Mouse (Mus musculus) liver (tissue): Measurements from ENCODE around the gene Ssmem1.

Experiments
- DNase-seq: peaks from one replicate; pipeline ENCODE4 v3.0.0-alpha.2; 2020; ENCODE audit warnings: mixed read lengths

Gene Ssmem1

DNA sequence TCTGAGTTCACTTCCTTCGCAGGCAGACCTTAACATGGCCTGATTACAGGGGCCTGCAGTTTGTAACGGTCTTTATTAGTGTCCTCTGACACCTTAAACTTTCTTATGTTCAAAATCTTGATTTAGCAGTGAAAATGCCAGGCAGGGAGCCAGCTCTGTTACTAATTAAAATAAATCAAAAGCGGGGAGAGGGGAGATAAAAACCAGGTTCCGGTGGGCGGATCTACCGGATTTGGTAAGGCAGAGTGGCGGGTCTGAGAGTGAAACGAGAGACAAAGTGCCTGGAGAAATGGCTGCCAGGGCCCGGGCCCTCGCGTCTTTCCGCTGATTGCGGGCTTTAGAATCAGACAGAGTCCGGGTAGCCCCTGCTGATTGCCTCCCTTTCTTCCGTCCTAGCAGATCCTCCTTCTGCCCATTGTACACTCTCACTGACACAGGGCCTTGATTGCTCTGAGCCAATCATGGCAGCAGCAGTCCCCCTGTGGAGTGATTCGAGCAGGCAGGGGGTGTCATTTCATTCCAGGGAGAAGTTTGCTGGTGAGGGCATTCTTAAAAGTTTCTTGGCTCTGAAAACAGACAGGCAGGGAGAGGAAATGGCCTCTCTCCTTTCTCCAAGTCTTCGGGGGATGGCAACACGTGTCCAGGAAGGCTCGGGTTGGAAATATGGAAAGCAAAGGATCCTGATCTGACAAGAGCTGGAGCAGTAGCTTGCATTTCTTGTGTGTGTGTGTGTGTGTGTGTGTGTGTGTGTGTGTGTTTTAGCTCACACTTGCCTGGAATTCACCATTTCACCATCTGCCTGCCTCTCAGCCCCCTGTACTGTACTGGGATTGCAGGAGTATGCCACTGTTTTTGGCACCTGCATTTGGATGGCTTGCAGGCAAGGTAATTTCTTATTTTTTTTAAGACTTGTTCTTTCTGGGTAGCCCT lies 17.2 kb downstream of the Ssmem1 start:
- DNase-seq: peak; percentile 24

GRCm38 (mm10) chr6:30528800-30529199 lies 19.2 kb downstream of the Ssmem1 start:
- DNase-seq: no peak

- DNase-seq: peak; percentile 50
These were observed 25.7 kb downstream of the Ssmem1 start for GRCm38 (mm10) chr6:30535340-30535739.

DNA sequence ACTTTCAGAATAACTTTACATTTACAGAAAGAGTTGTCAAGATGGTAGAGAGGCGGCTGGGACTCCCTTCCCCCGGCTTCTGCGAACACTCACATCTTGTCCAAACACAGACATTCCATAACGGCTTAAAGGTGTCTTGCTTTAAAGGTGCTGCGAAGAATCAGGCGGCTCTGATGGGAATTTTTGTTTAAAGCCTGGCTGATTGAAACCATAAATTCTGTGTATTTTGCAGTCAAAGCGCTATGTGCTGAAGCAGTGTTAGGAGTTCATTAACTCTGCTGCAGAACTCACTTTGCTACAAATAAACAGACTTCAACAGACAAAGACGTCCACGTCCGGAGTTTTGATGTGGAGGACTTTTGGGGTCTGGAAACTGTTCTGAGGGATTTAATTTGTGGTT lies 28.6 kb downstream of the Ssmem1 start:
- no peak for DNase-seq

GRCm38 (mm10) chr6:30538800-30539199 lies 29.2 kb downstream of the Ssmem1 start:
- no peak for DNase-seq

DNA sequence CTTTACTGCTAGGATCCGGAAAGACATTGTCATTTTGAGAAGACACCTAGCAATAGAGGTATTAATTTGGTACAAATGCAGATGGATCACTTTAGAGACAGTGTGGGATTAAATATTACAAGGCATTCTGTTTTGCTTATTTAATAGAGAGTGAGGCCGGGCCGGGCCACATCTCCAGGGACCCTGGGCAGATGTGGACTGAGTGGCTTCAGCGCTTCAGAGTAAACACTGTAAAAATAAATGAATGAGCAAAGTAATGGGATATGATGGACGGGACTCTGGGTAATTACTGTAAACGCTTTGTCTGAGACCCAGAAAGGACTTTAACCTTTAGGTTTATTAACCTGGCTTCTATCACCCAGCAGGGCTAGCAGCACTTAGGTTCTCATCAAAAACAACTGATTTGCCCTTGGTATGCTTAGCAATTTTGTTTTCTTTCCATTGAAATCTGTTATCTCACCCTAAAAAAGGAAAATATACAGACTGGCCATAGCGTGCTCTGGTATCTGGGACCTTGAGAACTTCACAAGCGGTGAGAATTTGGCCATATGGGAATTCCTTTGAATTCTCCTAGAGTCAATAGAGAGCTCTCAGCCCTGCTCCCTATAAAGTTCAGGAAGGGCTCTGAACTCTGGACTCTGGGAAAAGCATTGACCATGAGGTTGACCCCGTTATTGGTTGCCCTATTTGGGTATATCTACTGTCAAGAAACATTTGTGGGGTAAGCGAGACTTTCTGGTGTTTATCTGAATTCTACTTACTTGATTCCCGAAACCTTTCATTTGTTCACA lies 31.6 kb downstream of the Ssmem1 start, which contains the start of gene Cpa2:
TSS of gene Cpa2 (plus strand) at position 574 of the 791 bp plus-strand sequence.
- no peak for DNase-seq

DNA sequence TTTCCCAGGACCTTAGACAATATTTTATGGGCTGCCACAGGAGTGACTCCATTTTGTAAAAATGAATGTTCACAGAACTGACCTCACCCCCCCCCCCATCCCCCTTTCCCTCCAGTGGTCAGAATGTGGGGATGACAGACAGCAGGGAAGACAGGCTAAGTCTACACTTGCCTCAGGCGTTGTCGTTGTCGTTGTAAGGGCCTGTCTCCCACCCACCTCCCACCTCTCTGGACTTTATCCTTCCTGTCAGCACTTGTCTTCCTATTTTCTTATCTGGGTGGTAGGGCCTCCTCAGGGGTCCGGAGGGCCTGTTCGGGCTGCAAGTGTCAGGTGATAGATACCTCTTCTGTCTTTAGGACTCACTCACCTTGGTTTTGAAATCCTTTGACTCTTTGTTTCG lies 32.6 kb downstream of the Ssmem1 start:
- no peak for DNase-seq

DNA sequence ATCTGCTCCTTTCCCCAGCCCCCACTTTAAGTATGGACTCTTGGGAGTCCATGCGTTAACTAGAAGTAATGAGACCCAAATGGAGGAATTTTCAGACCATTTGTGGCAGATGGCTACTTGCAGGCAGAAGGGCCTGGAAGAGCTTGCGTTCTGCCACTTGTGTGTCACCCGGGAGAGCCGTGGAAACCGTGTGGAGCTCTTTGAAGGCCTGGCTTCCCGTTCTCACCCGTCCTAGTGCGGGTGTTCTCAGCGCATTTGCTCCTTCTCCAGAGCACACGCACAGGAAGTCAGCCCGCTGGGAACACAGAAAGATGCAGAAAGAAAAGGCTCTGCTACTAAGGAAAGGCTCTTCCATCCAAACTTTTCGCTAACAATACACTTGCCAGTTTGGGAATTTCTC lies 33.4 kb downstream of the Ssmem1 start:
- DNase-seq: no peak

GRCm38 (mm10) chr6:30543851-30544250 lies 34.2 kb downstream of the Ssmem1 start:
- DNase-seq: no peak

DNA sequence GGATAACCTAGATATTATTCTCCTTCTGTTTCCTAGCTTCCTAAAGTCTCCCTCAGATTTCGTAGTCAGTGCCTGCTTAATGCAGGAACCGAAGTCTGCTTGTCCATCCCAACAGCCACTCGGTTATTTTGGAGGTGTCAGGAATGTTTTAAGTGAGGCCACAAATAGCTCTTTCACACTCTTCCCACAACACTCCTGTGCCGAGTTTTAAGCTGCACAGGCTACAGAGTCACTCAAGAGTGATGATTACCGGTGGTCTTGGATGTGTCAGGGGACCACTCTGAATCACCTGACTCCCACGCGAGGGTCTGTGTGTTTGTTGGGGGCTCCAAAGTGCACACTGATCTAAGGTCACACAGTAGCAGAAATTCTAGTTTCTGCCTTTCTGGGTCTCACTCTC lies 36.0 kb downstream of the Ssmem1 start:
- DNase-seq: no peak

GRCm38 (mm10) chr6:30546571-30547273 lies 37.1 kb downstream of the Ssmem1 start:
- DNase-seq: no peak

DNA sequence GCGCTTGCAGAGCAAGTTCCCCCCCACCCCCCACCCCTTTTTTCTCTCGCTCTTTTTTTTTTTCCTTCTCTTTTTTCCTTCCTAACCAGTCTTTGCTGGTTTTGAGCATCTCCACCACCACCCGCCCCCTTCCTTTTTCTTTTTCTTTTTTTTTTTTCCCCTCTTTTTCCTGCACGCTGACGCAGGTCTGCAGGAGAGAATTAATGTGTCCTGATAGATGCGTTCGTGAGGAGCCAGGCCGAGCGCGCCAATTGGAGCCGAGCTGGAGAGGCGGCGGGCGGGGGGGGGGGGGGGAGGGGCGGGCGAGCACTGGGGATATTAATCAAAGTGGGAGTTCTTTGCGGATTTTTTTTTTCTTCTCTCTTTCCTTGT lies 37.6 kb downstream of the Ssmem1 start:
- DNase-seq: peak; percentile 58

DNA sequence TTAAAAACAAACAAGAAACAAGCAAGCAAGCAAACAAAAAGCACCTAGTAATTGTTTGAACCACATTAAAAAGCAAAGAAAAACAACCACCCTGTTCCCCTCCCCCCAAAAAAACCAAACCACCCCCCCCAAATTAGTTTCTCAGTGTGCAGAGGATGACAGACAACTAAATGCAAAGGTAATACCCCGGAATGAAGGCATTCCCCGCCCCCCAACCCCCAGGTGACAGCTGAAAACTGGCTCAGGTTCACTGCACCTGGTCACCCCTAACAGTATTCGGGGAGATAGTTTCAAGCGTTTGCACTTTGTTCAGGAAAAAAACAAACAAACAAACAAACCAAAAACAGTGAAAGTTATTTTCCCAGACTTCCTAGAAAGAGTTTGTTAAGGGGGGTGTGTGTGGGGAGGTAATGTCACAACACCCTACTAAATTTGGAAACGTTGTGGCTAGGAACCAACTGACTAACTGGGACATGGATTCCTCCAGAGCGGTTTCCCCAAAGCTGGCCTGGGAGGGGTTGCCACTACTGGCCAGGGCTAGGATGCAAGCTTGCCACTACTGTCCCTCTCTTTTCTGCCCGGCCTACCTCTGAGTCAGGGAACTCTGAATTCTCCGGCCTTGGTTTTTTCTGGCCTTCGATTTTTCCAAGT lies 38.1 kb downstream of the Ssmem1 start:
- no peak for DNase-seq

DNA sequence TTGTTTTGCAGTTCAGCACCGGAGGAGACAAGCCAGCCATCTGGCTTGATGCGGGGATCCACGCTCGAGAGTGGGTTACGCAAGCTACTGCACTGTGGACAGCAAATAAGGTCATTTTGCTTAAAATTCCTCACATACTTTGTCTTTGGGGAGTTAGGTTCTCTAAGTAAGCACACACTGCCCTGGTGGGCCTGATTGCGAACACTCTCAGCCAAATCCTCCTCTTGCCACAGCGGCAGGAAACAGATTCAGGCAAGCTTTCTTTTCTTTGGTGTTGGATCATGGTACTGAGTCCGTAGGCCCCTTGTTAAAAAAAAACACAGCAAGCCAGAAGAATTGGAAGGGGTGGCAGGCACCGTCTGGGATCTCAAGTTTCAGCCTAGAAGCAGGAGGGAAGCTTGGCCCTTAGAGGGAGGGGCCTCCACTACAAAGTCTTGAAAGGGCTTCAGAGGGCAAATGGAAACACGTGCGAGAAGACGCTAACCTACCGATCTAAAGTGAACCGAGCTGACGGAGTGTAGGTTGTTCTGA lies 39.6 kb downstream of the Ssmem1 start:
- no peak for DNase-seq

- no peak for DNase-seq
These were observed 41.0 kb downstream of the Ssmem1 start for GRCm38 (mm10) chr6:30550496-30551192.

DNA sequence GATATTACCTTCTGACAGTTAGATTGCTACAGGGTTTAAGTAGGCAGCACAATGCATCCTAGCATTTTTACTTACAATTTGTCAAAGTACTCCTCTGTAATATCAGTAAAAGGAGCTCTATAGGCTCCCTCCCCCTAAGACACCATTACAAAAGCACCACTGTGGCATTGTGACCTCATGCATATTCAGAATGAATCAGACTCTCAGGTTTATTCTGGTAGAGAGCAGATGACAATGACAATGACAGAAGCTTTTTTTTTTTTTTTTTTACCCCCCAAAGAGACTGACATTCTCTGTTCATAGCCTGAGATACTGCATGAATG lies 41.5 kb downstream of the Ssmem1 start:
- no peak for DNase-seq

DNA sequence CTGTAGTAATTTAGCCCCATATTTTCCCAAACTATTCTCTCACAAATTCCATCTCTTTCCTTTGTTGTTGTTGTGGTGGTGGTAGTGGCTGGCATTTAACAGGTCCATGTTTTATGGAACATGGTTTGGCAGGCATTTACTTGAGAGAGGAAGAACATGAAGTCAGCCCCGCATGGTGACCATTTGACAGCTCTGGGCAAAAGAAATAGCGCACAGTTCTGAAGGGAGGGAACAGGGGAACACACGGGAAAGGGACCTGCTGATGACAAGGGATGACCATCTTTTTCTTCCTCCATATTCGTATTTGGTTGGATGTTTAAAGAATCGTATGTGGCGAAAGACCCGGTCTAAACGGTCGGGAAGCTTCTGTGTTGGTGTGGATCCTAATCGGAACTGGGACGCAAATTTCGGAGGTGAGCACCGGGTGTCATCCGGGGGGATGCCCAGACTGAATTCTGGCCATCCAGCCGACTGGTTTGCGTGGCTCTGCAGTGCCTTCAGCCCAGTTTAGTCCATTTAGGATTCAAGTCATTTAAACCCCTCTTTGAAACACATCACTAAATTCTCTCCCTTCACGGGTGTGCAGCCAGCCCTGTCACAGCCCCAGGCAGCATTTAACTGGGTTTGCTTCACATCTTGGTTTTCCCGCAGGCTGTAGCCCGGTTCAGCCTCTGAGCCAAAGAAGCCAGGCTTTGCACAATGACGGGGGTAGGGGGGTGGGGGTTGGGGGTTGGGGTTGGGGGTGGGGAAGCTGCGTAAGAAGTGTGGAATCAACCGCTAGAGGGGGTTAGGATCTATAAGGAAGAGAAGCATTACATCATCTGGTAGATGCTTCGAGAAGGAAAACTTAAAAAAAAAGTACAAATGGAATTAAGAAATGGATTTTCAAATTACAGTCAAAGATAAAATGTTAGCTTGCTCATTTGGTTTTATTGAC lies 42.3 kb downstream of the Ssmem1 start:
- no peak for DNase-seq

- no peak for DNase-seq
These were observed 43.0 kb downstream of the Ssmem1 start for GRCm38 (mm10) chr6:30552628-30553027.

GRCm38 (mm10) chr6:30553381-30554010 lies 43.8 kb downstream of the Ssmem1 start:
- DNase-seq: no peak

- no peak for DNase-seq
These were observed 44.4 kb downstream of the Ssmem1 start for GRCm38 (mm10) chr6:30554092-30554491.
